8 mouse cellular contexts compared by ENCODE assay signal in genomic region chr1:189922721-189923120, GRCm38 (mm10). TPM values are rescaled to one million over a fixed set of nuclear protein-coding genes. Genes with fewer than 3 reads are reported as not detected.
DNase-seq lines count a peak whose midpoint lies in the region; ATAC-seq and TF ChIP-seq lines count a peak whose summit lies in the region.

No protein-coding gene starts in this region.

- H3K4me2 ChIP-seq in hindbrain, postnatal 0 days (ENCODE audit: low read depth, low read length): peak overlapping the region; percentile 93
- peak overlapping the region; percentile 67 for H3K4me2 ChIP-seq in liver, embryonic 16.5 days (ENCODE audit: low read depth, low read length)

- 14% methylated on average over 9 of the region's 9 CpGs for WGBS in hindbrain, postnatal 0 days
- 28% methylated on average over 9 of the region's 9 CpGs for WGBS in liver, embryonic 16.5 days (ENCODE audit: insufficient replicate concordance)

- H3K27me3 ChIP-seq in hindbrain, postnatal 0 days (ENCODE audit: insufficient read depth, low read length): no peaks in the 10 kb centered on the region
- H3K27me3 ChIP-seq in liver, embryonic 16.5 days (ENCODE audit: control insufficient read depth, insufficient read depth, low read depth, low read length): no peaks in the 10 kb centered on the region

- H3K9me3 ChIP-seq in hindbrain, postnatal 0 days (ENCODE audit: low read length): no peaks in the 10 kb centered on the region
- no peaks in the 10 kb centered on the region for H3K9me3 ChIP-seq in liver, embryonic 16.5 days (replicated peaks; ENCODE audit: control insufficient read depth, low read length)

- no peak for TF ChIP-seq POLR2A in cortical plate, adult 2 months (IDR thresholded peaks at IDR 0.05; ENCODE audit: extremely low read depth, insufficient read depth, low read length)

- H3K9ac ChIP-seq in hindbrain, postnatal 0 days (replicated peaks; ENCODE audit: low read length): peak overlapping the region; percentile 77
- peak overlapping the region; percentile 65; the same call in 1 of the 2 replicates for H3K9ac ChIP-seq in liver, embryonic 16.5 days (ENCODE audit: low read depth, low read length)

- H3K27ac ChIP-seq in cortical plate, adult 2 months (ENCODE audit: insufficient read depth, low read length): peak overlapping the region; percentile 41; the same call in 1 of the 2 replicates
- no peak overlapping the region for H3K27ac ChIP-seq in hindbrain, postnatal 0 days
- no peak overlapping the region for H3K27ac ChIP-seq in liver, embryonic 16.5 days (ENCODE audit: low read length)

- H3K4me3 ChIP-seq in cortical plate, adult 2 months (ENCODE audit: insufficient read depth, low read length): peak overlapping the region; percentile 66
- H3K4me3 ChIP-seq in hindbrain, postnatal 0 days (ENCODE audit: low read length): peak overlapping the region; percentile 79
- H3K4me3 ChIP-seq in liver, embryonic 16.5 days (ENCODE audit: low read depth, low read length): peak overlapping the region; percentile 65

- no peaks in the 10 kb centered on the region for H3K36me3 ChIP-seq in hindbrain, postnatal 0 days (ENCODE audit: insufficient read depth, low read length)
- H3K36me3 ChIP-seq in liver, embryonic 16.5 days (ENCODE audit: control insufficient read depth, insufficient read depth): no peaks in the 10 kb centered on the region

- no peak for ATAC-seq in hindbrain, postnatal 0 days
- ATAC-seq in liver, embryonic 16.5 days (ENCODE audit: low read depth): no peak

- H3K4me1 ChIP-seq in cortical plate, adult 2 months (ENCODE audit: control insufficient read depth, insufficient read depth, low read length): peaks cover 2% of the 10 kb centered on the region; the same call in 1 of the 2 replicates
- peaks cover 6% of the 10 kb centered on the region; the same call in 1 of the 2 replicates for H3K4me1 ChIP-seq in hindbrain, postnatal 0 days (ENCODE audit: insufficient read depth, low read length)
- peaks cover 4% of the 10 kb centered on the region; the same call in 1 of the 2 replicates for H3K4me1 ChIP-seq in liver, embryonic 16.5 days (ENCODE audit: control insufficient read depth, low read depth, low read length)

- peak; percentile 71 for DNase-seq in gastrocnemius, adult 18-20 months (ENCODE audit: low spot score)
- DNase-seq in gastrocnemius, postnatal 4 days (ENCODE audit: low spot score in 2 of 2): no peak
- DNase-seq in hindbrain, postnatal 0 days (ENCODE audit: low spot score): no peak
- no peak for DNase-seq in right cerebral cortex, postnatal 25 days
- no peak for DNase-seq in layer of hippocampus, adult 8-10 months (ENCODE audit: low spot score in 2 of 2)
- DNase-seq in ovary, adult 18-20 months (ENCODE audit: low spot score): no peak

- no peak for TF ChIP-seq CTCF in cortical plate, adult 2 months (IDR thresholded peaks at IDR 0.05; ENCODE audit: extremely low read depth, insufficient read depth, low read length)
- no peak for TF ChIP-seq CTCF in hindbrain, postnatal 0 days (IDR thresholded peaks at IDR 0.05; ENCODE audit: low read depth)

RNA-seq across cellular contexts. Expression of gene Smyd2, which starts 0.6 kb away (rescaled TPM):
- 100 to 1,000 TPM; 316 to 319 TPM for total RNA-seq in gastrocnemius, adult 18-20 months (2021)
- 100 to 1,000 TPM; 144 to 145 TPM for total RNA-seq in gastrocnemius, postnatal 4 days (2021)
- polyA plus RNA-seq in cortical plate, adult 2 months (2012; rRNA removed): 125 and 126 TPM in 2 replicates
- 52.0 and 61.9 TPM in 2 replicates for total RNA-seq in hindbrain, postnatal 0 days (2014; rRNA removed)
- 81.1 and 81.8 TPM in 2 replicates for polyA plus RNA-seq in hindbrain, postnatal 0 days (2015; fragmentation: Nextera tagmentation; extraction: Ambion mirVana)
- polyA plus RNA-seq in liver, embryonic 16.5 days (2015; fragmentation: Nextera tagmentation; extraction: Ambion mirVana): 19.4 and 21.1 TPM in 2 replicates
- 10 to 100 TPM; 69.1 to 78.0 (median 73.4) TPM for total RNA-seq in layer of hippocampus, adult 8-10 months (2022)
